Mouse (Mus musculus) thymus, postnatal 0 days (tissue): Measurements from ENCODE around the gene Slc6a9. TPM values are rescaled to one million over a fixed set of nuclear protein-coding genes. Genes with fewer than 3 reads are reported as not detected.

Experiments used
- DNase-seq: peaks from one replicate; pipeline ENCODE4 v3.0.0-alpha.2; 2015; ENCODE audit warnings: low spot score
- polyA plus RNA-seq: library from polyadenylated mRNA; unstranded; fragments of >200 nt; fragmentation: Nextera tagmentation; extraction: Ambion mirVana; gene quantifications from 2 replicates; pipeline ENCODE4 v1.2.1, GENCODE M21; 2015

The Slc6a9 gene
- polyA plus RNA-seq, 1 experiment from 2014 or later = 2.6 TPM

- no peak for DNase-seq
Observed at GRCm38 (mm10) chr4:117908834-117909453, 74.6 kb downstream of the Slc6a9 start.

GRCm38 (mm10) chr4:117912131-117912561 is 77.8 kb downstream of the Slc6a9 start:
- DNase-seq = no peak

- DNase-seq = no peak
Observed at GRCm38 (mm10) chr4:117912685-117913273, 78.5 kb downstream of the Slc6a9 start.

- DNase-seq = no peak
Observed at GRCm38 (mm10) chr4:117913421-117913820, 79.1 kb downstream of the Slc6a9 start.

- no peak for DNase-seq
Observed at GRCm38 (mm10) chr4:117914031-117914430, 79.7 kb downstream of the Slc6a9 start.

GRCm38 (mm10) chr4:117914591-117915442 is 80.5 kb downstream of the Slc6a9 start, which contains the start of gene Ipo13:
Ipo13 (minus strand) TSS chr4:117914999.
- DNase-seq = peak; percentile 93

GRCm38 (mm10) chr4:117915489-117916105 is 81.3 kb downstream of the Slc6a9 start:
- peak; percentile 31 for DNase-seq

DNA sequence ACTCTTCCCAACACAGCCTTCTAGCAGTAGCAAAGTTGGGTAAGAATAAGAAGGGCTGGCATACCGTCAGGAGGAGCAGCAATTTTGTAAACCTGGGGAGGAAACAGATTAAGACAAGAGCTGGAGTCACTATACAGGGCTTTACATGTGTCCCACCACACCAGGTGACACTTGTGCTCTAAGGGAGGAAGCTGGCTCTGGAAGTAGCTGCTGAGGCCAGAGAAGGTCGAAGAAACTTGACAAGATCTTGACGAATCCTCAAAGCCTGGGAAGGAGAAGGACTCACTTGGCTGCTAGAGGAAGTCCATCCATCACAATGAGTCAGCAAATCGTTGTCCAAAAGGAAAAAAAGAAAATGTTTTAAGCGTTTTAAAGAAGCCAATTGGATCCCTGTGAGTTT is 82.1 kb downstream of the Slc6a9 start:
- no peak for DNase-seq

GRCm38 (mm10) chr4:117917402-117917801 is 83.1 kb downstream of the Slc6a9 start:
- DNase-seq = no peak

GRCm38 (mm10) chr4:117917847-117918246 is 83.5 kb downstream of the Slc6a9 start:
- no peak for DNase-seq

- no peak for DNase-seq
Observed at GRCm38 (mm10) chr4:117918261-117918660, 84.0 kb downstream of the Slc6a9 start.

- DNase-seq = no peak
Observed at GRCm38 (mm10) chr4:117918762-117919161, 84.5 kb downstream of the Slc6a9 start.

- no peak for DNase-seq
Observed at GRCm38 (mm10) chr4:117921358-117921757, 87.1 kb downstream of the Slc6a9 start.

DNA sequence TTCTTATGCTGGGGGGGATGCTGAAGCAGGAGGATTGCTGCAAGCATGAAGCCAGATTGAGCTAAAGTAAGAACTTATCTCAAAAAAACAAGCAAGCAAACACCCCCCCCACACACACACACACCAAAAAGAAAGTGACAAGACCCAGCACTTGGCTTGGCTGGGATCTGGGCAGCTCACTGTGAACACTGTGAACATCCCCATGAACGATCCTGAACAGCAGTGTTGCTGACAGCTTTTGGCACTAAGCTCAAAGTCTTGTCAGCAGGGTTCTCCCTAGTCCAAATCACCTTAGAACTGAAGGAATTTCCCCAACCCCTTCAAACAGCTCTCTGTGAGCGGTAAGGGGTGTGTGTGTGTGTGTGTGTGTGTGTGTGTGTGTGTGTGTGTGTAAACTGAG is 89.1 kb downstream of the Slc6a9 start:
- no peak for DNase-seq

Other genes starting within 250 kb of the Slc6a9 start
- 51.7 and 53.7 TPM in 2 replicates for gene Dmap1, start 152.2 kb upstream of the Slc6a9 start, polyA plus RNA-seq
- not detected in 2 replicates for gene Gm12845, start 110.1 kb upstream of the Slc6a9 start, polyA plus RNA-seq
- gene Klf17, start 68.9 kb upstream of the Slc6a9 start, polyA plus RNA-seq = 0.10 TPM in 1 of 2 replicates, not detected in the other
- gene Ccdc24, start 38.1 kb downstream of the Slc6a9 start, polyA plus RNA-seq = 0.08 and 0.33 TPM in 2 replicates
- 1.3 and 1.7 TPM in 2 replicates for gene B4galt2, start 49.0 kb downstream of the Slc6a9 start, polyA plus RNA-seq
- gene Atp6v0b, start 52.8 kb downstream of the Slc6a9 start, polyA plus RNA-seq = 215 TPM in 2 replicates
- gene Dph2, start 57.5 kb downstream of the Slc6a9 start, polyA plus RNA-seq = 20.4 and 22.5 TPM in 2 replicates
- gene Ipo13, start 80.5 kb downstream of the Slc6a9 start, polyA plus RNA-seq = 22.0 and 25.4 TPM in 2 replicates
- gene Artn, start 95.3 kb downstream of the Slc6a9 start, polyA plus RNA-seq = 0.05 and 0.30 TPM in 2 replicates